Mouse (Mus musculus) limb, embryonic 12.5 days (tissue): Measurements from ENCODE around the gene Abat. TPM values are rescaled to one million over a fixed set of nuclear protein-coding genes. Genes with fewer than 3 reads are reported as not detected.
A peak's percentile ranks its signal among the peaks of the same experiment; 100 is the strongest.

ENCODE experiments used
- ATAC-seq: fragments of 200-750 bp; cut with Nextera tagmentation; 2 replicates; pipeline ENCODE4 v1.8.0; 2017; ENCODE audit warnings: low read depth, moderate TSS enrichment; ENCODE audit not compliant: insufficient number of reproducible peaks, insufficient read depth, low FRiP score, low TSS enrichment
- H3K27ac ChIP-seq: fragments of 300-500 bp; sonication (generic); 2 replicates; pipeline ENCODE4 v1.5.1; 2016; ENCODE audit warnings: mild to moderate bottlenecking, moderate library complexity
- H3K27me3 ChIP-seq: fragments of 300-500 bp; sonication (generic); 2 replicates; pipeline ENCODE4 v1.6.1; 2016; ENCODE audit warnings: mild to moderate bottlenecking, moderate library complexity
- H3K36me3 ChIP-seq: fragments of 300-500 bp; sonication (generic); 2 replicates; pipeline ENCODE4 v1.6.1; 2016; ENCODE audit warnings: mild to moderate bottlenecking, moderate library complexity
- H3K4me1 ChIP-seq: fragments of 300-500 bp; sonication (generic); replicated peaks from 2 replicates; pipeline ENCODE4 v1.6.1; 2016
- H3K4me2 ChIP-seq: fragments of 300-500 bp; sonication (generic); 2 replicates; pipeline ENCODE4 v1.6.1; 2016; ENCODE audit warnings: mild to moderate bottlenecking, moderate library complexity
- H3K4me3 ChIP-seq: fragments of 300-500 bp; sonication (generic); replicated peaks from 2 replicates; pipeline ENCODE4 v1.5.1; 2016; ENCODE audit warnings: mild to moderate bottlenecking
- H3K9ac ChIP-seq: fragments of 300-500 bp; sonication (generic); replicated peaks from 2 replicates; pipeline ENCODE4 v1.6.1; 2016; ENCODE audit warnings: mild to moderate bottlenecking, moderate library complexity
- H3K9me3 ChIP-seq: fragments of 300-500 bp; sonication (generic); 2 replicates; pipeline ENCODE4 v1.6.1; 2016; ENCODE audit warnings: mild to moderate bottlenecking, moderate library complexity
- WGBS: fragments of 180-500 bp; shearing (Covaris S2); methylation state at CpG from one replicate; pipeline ENCODE4 v1.1.7; 2016; 5-methylcytosine and 5-hydroxymethylcytosine counted together
- polyA plus RNA-seq: library from polyadenylated mRNA; unstranded; fragments of >200 nt; fragmentation: Nextera tagmentation; extraction: Ambion mirVana; gene quantifications from 2 replicates; pipeline ENCODE4 v1.2.1, GENCODE M21; 2016

Abat gene
- polyA plus RNA-seq, 1 experiment from 2014 or later: 36.4 TPM

GRCm38 (mm10) chr16:8512830-8513229 lies 399 bp upstream of the Abat start:
- Histone ChIP-seq H3K27ac (no peak overlapping the region), H3K36me3 (peaks cover 3% of the 10 kb centered on the region; the same call in 1 of the 2 replicates), H3K27me3 (no peaks in the 10 kb centered on the region), H3K4me1 (peaks cover 11% of the 10 kb centered on the region), H3K4me3 (peak overlapping the region; percentile 60), H3K9me3 (no peaks in the 10 kb centered on the region), H3K9ac (peak overlapping the region; percentile 50), H3K4me2 (peak overlapping the region; percentile 77)
- peak; percentile 8; the same call in 1 of the 2 replicates for ATAC-seq
- WGBS: 2% methylated on average over 5 of the region's 5 CpGs

GRCm38 (mm10) chr16:8514180-8514579 lies 951 bp downstream of the Abat start:
- H3K27ac ChIP-seq: no peak overlapping the region
- peaks cover 3% of the 10 kb centered on the region; the same call in 1 of the 2 replicates for H3K36me3 ChIP-seq
- peak overlapping the region; percentile 60 for H3K4me3 ChIP-seq
- peaks cover 11% of the 10 kb centered on the region for H3K4me1 ChIP-seq
- H3K27me3 ChIP-seq: no peaks in the 10 kb centered on the region
- 36% methylated on average over 4 of the region's 4 CpGs for WGBS
- ATAC-seq: no peak
- no peaks in the 10 kb centered on the region for H3K9me3 ChIP-seq
- H3K4me2 ChIP-seq: peak overlapping the region; percentile 77
- peak overlapping the region; percentile 65 for H3K9ac ChIP-seq

GRCm38 (mm10) chr16:8520525-8520924 lies 7.3 kb downstream of the Abat start:
- H3K36me3 ChIP-seq: peaks cover 3% of the 10 kb centered on the region; the same call in 1 of the 2 replicates
- 85% methylated on average over 5 of the region's 5 CpGs for WGBS
- H3K4me2 ChIP-seq: no peak overlapping the region
- no peaks in the 10 kb centered on the region for H3K9me3 ChIP-seq
- no peak for ATAC-seq
- H3K27ac ChIP-seq: no peak overlapping the region
- no peaks in the 10 kb centered on the region for H3K27me3 ChIP-seq
- peaks cover 39% of the 10 kb centered on the region for H3K4me1 ChIP-seq
- H3K9ac ChIP-seq: no peak overlapping the region
- H3K4me3 ChIP-seq: no peak overlapping the region

GRCm38 (mm10) chr16:8521322-8521721 lies 8.1 kb downstream of the Abat start:
- Histone ChIP-seq H3K4me1 (peaks cover 40% of the 10 kb centered on the region), H3K9me3 (no peaks in the 10 kb centered on the region), H3K27me3 (no peaks in the 10 kb centered on the region), H3K4me2 (no peak overlapping the region), H3K36me3 (peaks cover 3% of the 10 kb centered on the region; the same call in 1 of the 2 replicates), H3K27ac (no peak overlapping the region), H3K9ac (no peak overlapping the region), H3K4me3 (no peak overlapping the region)
- no peak for ATAC-seq
- 77% methylated on average over 4 of the region's 4 CpGs for WGBS

GRCm38 (mm10) chr16:8523480-8524144 lies 10.4 kb downstream of the Abat start:
- Histone ChIP-seq H3K36me3 (no peaks in the 10 kb centered on the region), H3K4me3 (no peak overlapping the region), H3K27ac (peak overlapping the region; percentile 96), H3K27me3 (no peaks in the 10 kb centered on the region), H3K9ac (no peak overlapping the region), H3K4me2 (peak overlapping the region; percentile 35), H3K9me3 (no peaks in the 10 kb centered on the region), H3K4me1 (peaks cover 40% of the 10 kb centered on the region)
- 16% methylated on average over 11 of the region's 11 CpGs for WGBS
- peak; percentile 91 for ATAC-seq

GRCm38 (mm10) chr16:8524163-8524847 lies 11.1 kb downstream of the Abat start:
- 44% methylated on average over 16 of the region's 16 CpGs for WGBS
- Histone ChIP-seq H3K9me3 (no peaks in the 10 kb centered on the region), H3K4me1 (peaks cover 40% of the 10 kb centered on the region), H3K27me3 (no peaks in the 10 kb centered on the region), H3K9ac (no peak overlapping the region), H3K4me3 (no peak overlapping the region), H3K36me3 (no peaks in the 10 kb centered on the region), H3K27ac (peak overlapping the region; percentile 96), H3K4me2 (peak overlapping the region; percentile 35)
- peak; percentile 56 for ATAC-seq

GRCm38 (mm10) chr16:8525293-8525692 lies 12.1 kb downstream of the Abat start:
- 73% methylated on average over 3 of the region's 3 CpGs for WGBS

GRCm38 (mm10) chr16:8525877-8526276 lies 12.6 kb downstream of the Abat start:
- H3K36me3 ChIP-seq: no peaks in the 10 kb centered on the region
- no peak for ATAC-seq
- H3K9ac ChIP-seq: no peak overlapping the region
- no peak overlapping the region for H3K27ac ChIP-seq
- H3K4me3 ChIP-seq: no peak overlapping the region
- 66% methylated on average over 7 of the region's 7 CpGs for WGBS
- no peaks in the 10 kb centered on the region for H3K9me3 ChIP-seq
- no peaks in the 10 kb centered on the region for H3K27me3 ChIP-seq
- H3K4me1 ChIP-seq: peaks cover 50% of the 10 kb centered on the region
- H3K4me2 ChIP-seq: no peak overlapping the region

More at GRCm38 (mm10) chr16:8525293-8525692, 12.1 kb downstream of the Abat start:
- no peaks in the 10 kb centered on the region for H3K9me3 ChIP-seq
- H3K9ac ChIP-seq: no peak overlapping the region
- ATAC-seq: no peak
- H3K27ac ChIP-seq: peak overlapping the region; percentile 96
- no peaks in the 10 kb centered on the region for H3K36me3 ChIP-seq
- no peak overlapping the region for H3K4me3 ChIP-seq
- no peaks in the 10 kb centered on the region for H3K27me3 ChIP-seq
- H3K4me1 ChIP-seq: peaks cover 49% of the 10 kb centered on the region
- H3K4me2 ChIP-seq: no peak overlapping the region

- Histone ChIP-seq H3K9ac (no peak overlapping the region), H3K36me3 (0 out of 2 replicates have a peak, but pooled peaks cover 4% of the 10 kb centered on the region), H3K4me1 (peaks cover 28% of the 10 kb centered on the region), H3K4me3 (no peak overlapping the region), H3K27ac (peak overlapping the region; percentile 35; the same call in 1 of the 2 replicates), H3K9me3 (no peaks in the 10 kb centered on the region), H3K4me2 (no peak overlapping the region), H3K27me3 (no peaks in the 10 kb centered on the region)
- 83% methylated on average over 1 of the region's 1 CpGs for WGBS
- ATAC-seq: no peak
Observed at GRCm38 (mm10) chr16:8529389-8529788, 16.2 kb downstream of the Abat start.

GRCm38 (mm10) chr16:8530018-8530417 lies 16.8 kb downstream of the Abat start:
- no peaks in the 10 kb centered on the region for H3K27me3 ChIP-seq
- H3K4me2 ChIP-seq: no peak overlapping the region
- WGBS: 70% methylated on average over 14 of the region's 14 CpGs

GRCm38 (mm10) chr16:8532461-8532860 lies 19.2 kb downstream of the Abat start:
- no peak for ATAC-seq

More at GRCm38 (mm10) chr16:8530018-8530417, 16.8 kb downstream of the Abat start:
- Histone ChIP-seq H3K9me3 (no peaks in the 10 kb centered on the region), H3K9ac (no peak overlapping the region), H3K4me1 (peaks cover 21% of the 10 kb centered on the region), H3K36me3 (0 out of 2 replicates have a peak, but pooled peaks cover 4% of the 10 kb centered on the region), H3K27ac (peak overlapping the region; percentile 35; the same call in 1 of the 2 replicates), H3K4me3 (no peak overlapping the region)
- ATAC-seq: no peak

More at GRCm38 (mm10) chr16:8532461-8532860, 19.2 kb downstream of the Abat start:
- 90% methylated on average over 9 of the region's 9 CpGs for WGBS
- Histone ChIP-seq H3K4me3 (no peak overlapping the region), H3K4me2 (no peak overlapping the region), H3K9me3 (no peaks in the 10 kb centered on the region), H3K36me3 (peaks cover 8% of the 10 kb centered on the region; the same call in 1 of the 2 replicates), H3K27me3 (no peaks in the 10 kb centered on the region), H3K4me1 (peaks cover 15% of the 10 kb centered on the region), H3K9ac (no peak overlapping the region), H3K27ac (no peak overlapping the region)
